Mouse (Mus musculus) neural tube, embryonic 11.5 days (tissue): ENCODE measurements around the gene Ttc27. TPM values are rescaled to one million over a fixed set of nuclear protein-coding genes. Genes with fewer than 3 reads are reported as not detected.

Experiments used
- ATAC-seq: fragments of 200-750 bp; cut with Nextera tagmentation; 2 replicates; pipeline ENCODE4 v1.8.0; 2017; ENCODE audit warnings: moderate number of reproducible peaks, mild to moderate bottlenecking, moderate TSS enrichment, moderate library complexity; ENCODE audit not compliant: insufficient read depth, low FRiP score, low TSS enrichment
- DNase-seq: peaks from one replicate; pipeline ENCODE4 v3.0.0-alpha.2; 2015; ENCODE audit warnings: low spot score
- H3K27ac ChIP-seq: fragments of 300-500 bp; sonication (generic); 2 replicates; pipeline ENCODE4 v1.5.1; 2014; ENCODE audit warnings: low read depth, mild to moderate bottlenecking, low read length
- H3K27me3 ChIP-seq: fragments of 300-500 bp; sonication (generic); 2 replicates; pipeline ENCODE4 v1.6.1; 2014; ENCODE audit warnings: mild to moderate bottlenecking, low read length, mixed read lengths; ENCODE audit not compliant: control insufficient read depth, insufficient read depth
- H3K36me3 ChIP-seq: fragments of 300-500 bp; sonication (generic); 2 replicates; pipeline ENCODE4 v1.6.1; 2014; ENCODE audit warnings: mild to moderate bottlenecking, low read length, moderate library complexity, mixed read lengths; ENCODE audit not compliant: control insufficient read depth, insufficient read depth
- H3K4me1 ChIP-seq: fragments of 300-500 bp; sonication (generic); 2 replicates; pipeline ENCODE4 v1.6.1; 2014; ENCODE audit warnings: low read length, mixed read lengths; ENCODE audit not compliant: control insufficient read depth, insufficient read depth
- H3K4me2 ChIP-seq: fragments of 300-500 bp; sonication (generic); 2 replicates; pipeline ENCODE4 v1.6.1; 2014; ENCODE audit warnings: low read depth, mild to moderate bottlenecking, moderate library complexity
- H3K4me3 ChIP-seq: fragments of 300-500 bp; sonication (generic); 2 replicates; pipeline ENCODE4 v1.5.1; 2014; ENCODE audit warnings: low read depth, low read length
- H3K9ac ChIP-seq: fragments of 300-500 bp; sonication (generic); 2 replicates; pipeline ENCODE4 v1.6.1; 2014; ENCODE audit warnings: mild to moderate bottlenecking, low read length
- H3K9me3 ChIP-seq: fragments of 300-500 bp; sonication (generic); 2 replicates; pipeline ENCODE4 v1.6.1; 2016; ENCODE audit warnings: low read length; ENCODE audit not compliant: control insufficient read depth
- WGBS: fragments of 180-500 bp; shearing (Covaris S2); extraction: QIAGEN DNeasy Blood & Tissue Kit; methylation state at CpG from one replicate; pipeline ENCODE4 v1.1.7; 2014; 5-methylcytosine and 5-hydroxymethylcytosine counted together
- polyA plus RNA-seq: library from polyadenylated mRNA; unstranded; fragments of >200 nt; fragmentation: Nextera tagmentation; extraction: Ambion mirVana; gene quantifications from 2 replicates; pipeline ENCODE4 v1.2.1, GENCODE M21; 2014

Gene Ttc27
- polyA plus RNA-seq, 1 experiment from 2014 or later = 29.3 TPM

DNA sequence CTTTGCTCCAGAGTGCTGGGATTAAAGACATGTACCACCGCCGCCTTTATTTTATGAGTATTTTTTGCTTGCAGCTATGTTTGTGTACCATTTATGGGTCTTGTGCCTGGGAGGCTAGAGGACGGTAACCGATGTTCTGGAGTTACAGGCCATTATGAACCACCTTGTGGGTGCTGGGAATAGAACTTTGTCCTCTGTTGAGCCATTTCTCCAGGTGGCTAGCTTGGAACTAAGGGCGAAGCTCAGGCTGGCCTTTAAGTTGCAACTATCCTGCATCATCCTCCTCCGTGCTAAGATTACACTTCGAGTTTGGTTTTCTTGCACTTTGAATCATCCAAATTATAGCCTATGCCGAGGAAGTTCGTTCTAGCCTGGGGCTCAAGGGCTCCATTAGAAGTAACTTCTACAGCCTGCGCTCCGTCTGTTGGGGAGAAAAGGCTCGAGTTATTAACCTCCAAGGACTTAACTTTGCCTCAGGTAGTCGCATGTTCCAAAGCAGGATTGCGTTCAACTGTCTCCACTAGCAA is 378 bp upstream of the Ttc27 start:
- Histone ChIP-seq H3K36me3 (no peaks in the 10 kb centered on the region), H3K4me3 (peak overlapping the region; percentile 90), H3K9me3 (no peaks in the 10 kb centered on the region), H3K4me2 (peak overlapping the region; percentile 69), H3K27me3 (no peaks in the 10 kb centered on the region), H3K9ac (peak overlapping the region; percentile 45), H3K27ac (no peak overlapping the region), H3K4me1 (peaks cover 7% of the 10 kb centered on the region; the same call in 1 of the 2 replicates)
- ATAC-seq = 0 out of 2 replicates have a peak, but pooled peaks have one; percentile 22
- WGBS = 10% methylated on average over 14 of the region's 14 CpGs
- no peak for DNase-seq

- ATAC-seq (no peak), DNase-seq (no peak)
- no peak overlapping the region for H3K4me2 ChIP-seq
- no peak overlapping the region for H3K9ac ChIP-seq
- H3K27ac ChIP-seq = no peak overlapping the region
- H3K4me1 ChIP-seq = no peaks in the 10 kb centered on the region
- H3K4me3 ChIP-seq = no peak overlapping the region
- H3K27me3 ChIP-seq = no peaks in the 10 kb centered on the region
- H3K9me3 ChIP-seq = no peaks in the 10 kb centered on the region
- no peaks in the 10 kb centered on the region for H3K36me3 ChIP-seq
Observed at GRCm38 (mm10) chr17:74732872-74733271, 15.3 kb downstream of the Ttc27 start.

DNA sequence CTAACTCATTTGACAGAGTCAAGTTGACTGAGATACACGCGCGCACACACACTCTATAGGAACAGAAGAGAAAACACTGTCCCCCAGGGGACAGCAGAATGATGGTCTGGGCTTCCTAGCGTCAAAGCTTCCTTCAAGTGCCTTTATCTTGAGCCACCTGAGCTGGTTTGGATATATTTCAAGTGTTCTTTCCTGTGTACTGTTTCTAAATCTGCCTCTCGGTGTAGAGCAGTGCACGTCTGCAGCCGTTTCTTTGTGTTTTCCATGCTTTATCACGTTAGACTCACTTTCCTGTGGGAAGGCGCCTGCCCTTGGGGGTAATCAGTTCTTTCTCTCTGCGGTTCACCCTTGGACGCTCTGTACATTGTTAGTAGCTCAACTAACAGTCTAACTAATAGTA is 17.9 kb downstream of the Ttc27 start:
- H3K9me3 ChIP-seq = no peaks in the 10 kb centered on the region
- ATAC-seq (no peak), DNase-seq (no peak)
- no peak overlapping the region for H3K4me2 ChIP-seq
- no peak overlapping the region for H3K27ac ChIP-seq
- H3K9ac ChIP-seq = no peak overlapping the region
- H3K36me3 ChIP-seq = 0 out of 2 replicates have a peak, but pooled peaks cover 2% of the 10 kb centered on the region
- no peak overlapping the region for H3K4me3 ChIP-seq
- H3K27me3 ChIP-seq = no peaks in the 10 kb centered on the region
- no peaks in the 10 kb centered on the region for H3K4me1 ChIP-seq
- WGBS = 91% methylated on average over 11 of the region's 11 CpGs

DNA sequence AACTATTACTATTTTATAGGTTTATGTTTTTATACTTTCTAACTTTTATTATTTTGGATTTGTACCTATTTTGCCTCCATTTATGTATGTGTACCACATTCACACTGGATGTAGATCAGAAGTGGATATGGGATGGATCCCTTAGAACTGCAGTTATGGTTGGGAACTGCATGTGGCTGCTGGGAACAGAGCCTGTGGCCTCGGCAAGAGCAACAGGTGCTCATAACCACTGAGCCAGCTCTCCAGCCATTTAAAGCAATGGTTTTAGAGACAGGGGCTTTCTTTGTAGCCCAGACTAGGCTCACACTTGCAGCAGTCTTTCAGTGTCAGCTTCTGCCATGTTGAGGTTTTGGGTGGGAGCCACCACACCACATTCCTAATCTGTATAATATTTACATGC is 32.1 kb downstream of the Ttc27 start:
- Histone ChIP-seq H3K27ac (no peak overlapping the region), H3K27me3 (no peaks in the 10 kb centered on the region), H3K4me3 (no peak overlapping the region), H3K9ac (no peak overlapping the region), H3K36me3 (no peaks in the 10 kb centered on the region), H3K4me1 (no peaks in the 10 kb centered on the region), H3K4me2 (no peak overlapping the region), H3K9me3 (no peaks in the 10 kb centered on the region)
- 70% methylated on average over 1 of the region's 1 CpGs for WGBS
- no peak for ATAC-seq
- no peak for DNase-seq

DNA sequence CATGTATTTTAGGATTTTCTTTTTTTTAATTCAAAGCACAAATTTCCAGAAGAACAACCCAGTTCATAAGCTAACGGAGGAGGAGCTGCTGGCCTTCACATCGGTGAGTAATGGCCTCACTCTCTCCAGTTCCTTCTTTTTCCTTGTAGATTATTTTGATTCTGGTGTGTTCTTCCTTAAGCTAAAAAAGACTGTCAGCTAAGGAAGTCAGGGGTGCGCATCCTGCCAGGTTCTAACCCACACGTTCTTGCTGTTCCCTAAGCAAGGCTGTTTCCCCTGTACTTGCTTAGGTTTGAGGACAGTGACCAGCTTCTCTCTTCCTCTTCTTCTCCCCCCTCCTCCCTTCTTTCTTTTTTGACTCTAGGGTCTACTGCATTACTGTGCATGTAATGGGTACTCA is 33.5 kb downstream of the Ttc27 start:
- 92% methylated on average over 4 of the region's 4 CpGs for WGBS
- Histone ChIP-seq H3K9ac (no peak overlapping the region), H3K27ac (no peak overlapping the region), H3K27me3 (no peaks in the 10 kb centered on the region), H3K9me3 (no peaks in the 10 kb centered on the region), H3K4me3 (no peak overlapping the region), H3K4me1 (no peaks in the 10 kb centered on the region), H3K4me2 (no peak overlapping the region), H3K36me3 (no peaks in the 10 kb centered on the region)
- DNase-seq (no peak), ATAC-seq (no peak)

DNA sequence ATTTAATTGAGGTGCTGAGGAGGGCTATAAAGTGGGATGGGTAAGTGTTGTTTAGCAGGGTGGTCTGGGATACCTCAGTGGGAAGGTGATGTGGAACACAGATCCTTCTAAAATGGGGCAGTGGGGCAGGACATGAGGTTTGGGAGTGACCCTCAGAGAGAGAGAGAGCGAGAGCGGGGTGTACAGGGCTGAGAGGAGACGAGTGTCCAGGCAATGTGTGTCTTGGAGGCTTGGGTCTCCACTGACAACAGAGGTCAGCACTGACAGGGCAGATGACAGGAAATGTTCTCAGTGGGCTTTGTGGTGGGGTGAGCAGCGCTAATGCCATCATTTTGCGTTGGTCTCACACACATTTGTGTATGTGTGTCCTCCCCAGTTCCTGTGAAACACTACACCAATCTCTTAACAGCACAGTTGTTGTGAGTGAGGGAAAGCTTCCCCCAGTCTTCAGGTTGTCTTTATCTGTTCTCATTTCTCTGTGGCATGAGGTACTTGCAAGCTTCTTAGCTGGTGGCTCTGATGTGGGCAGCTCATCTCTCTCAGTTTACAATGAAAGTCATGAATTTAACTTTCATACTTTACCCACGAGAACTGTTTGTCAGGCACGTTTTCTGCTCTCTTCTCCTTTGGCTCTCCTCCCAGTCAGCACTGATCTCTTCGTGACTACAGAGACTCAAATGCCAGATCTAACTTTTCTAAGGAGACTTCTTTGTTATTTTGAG is 35.5 kb downstream of the Ttc27 start:
- H3K36me3 ChIP-seq = no peaks in the 10 kb centered on the region
- no peak overlapping the region for H3K9ac ChIP-seq
- no peak for DNase-seq
- no peaks in the 10 kb centered on the region for H3K4me1 ChIP-seq
- no peak overlapping the region for H3K27ac ChIP-seq
- ATAC-seq = no peak
- no peak overlapping the region for H3K4me2 ChIP-seq
- H3K4me3 ChIP-seq = no peak overlapping the region
- no peaks in the 10 kb centered on the region for H3K9me3 ChIP-seq
- no peaks in the 10 kb centered on the region for H3K27me3 ChIP-seq
- whole genome bisulfite sequencing = 81% methylated on average over 8 of the region's 8 CpGs

GRCm38 (mm10) chr17:74753628-74754104 is 36.1 kb downstream of the Ttc27 start:
- Histone ChIP-seq H3K9ac (no peak overlapping the region), H3K9me3 (no peaks in the 10 kb centered on the region), H3K27ac (no peak overlapping the region), H3K4me1 (no peaks in the 10 kb centered on the region), H3K27me3 (no peaks in the 10 kb centered on the region), H3K4me2 (no peak overlapping the region), H3K36me3 (no peaks in the 10 kb centered on the region), H3K4me3 (no peak overlapping the region)
- DNase-seq (no peak), ATAC-seq (no peak)
- WGBS = 71% methylated on average over 5 of the region's 5 CpGs

DNA sequence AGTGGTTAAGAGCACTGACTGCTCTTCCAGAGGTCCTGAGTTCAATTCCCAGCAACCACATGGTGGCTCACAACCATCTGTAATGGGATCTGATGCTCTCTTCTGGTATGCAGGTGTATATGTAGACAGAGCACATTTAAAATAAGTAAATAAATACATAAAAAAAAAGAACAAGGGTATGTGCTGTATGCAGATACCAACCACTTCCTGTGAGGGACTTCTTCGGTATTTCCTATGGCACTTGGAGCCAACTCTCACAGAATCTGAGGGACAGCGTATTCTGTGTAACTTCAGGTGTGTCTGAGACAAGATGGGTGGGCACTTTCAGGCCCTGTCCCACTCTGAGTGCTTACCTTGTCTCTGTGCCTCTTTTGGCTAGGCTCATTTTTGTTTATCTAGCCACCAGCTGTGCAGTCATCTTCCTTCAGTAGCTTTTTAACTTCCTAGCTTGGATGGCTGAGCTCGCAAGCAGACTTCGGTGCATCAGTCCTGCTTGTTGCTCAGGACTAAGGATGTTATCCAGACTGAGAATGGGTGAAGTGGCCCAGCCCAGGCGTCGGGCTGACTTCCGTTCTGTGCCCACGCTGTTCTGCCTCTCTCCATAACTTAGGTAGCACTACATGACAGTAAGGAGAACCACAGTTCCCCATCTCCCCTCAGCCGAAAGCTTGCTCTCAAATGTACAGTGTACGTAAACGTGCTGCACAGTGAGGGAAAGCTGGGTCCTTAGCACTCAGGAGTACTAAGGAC is 37.0 kb downstream of the Ttc27 start:
- no peak for DNase-seq
- 93% methylated on average over 11 of the region's 11 CpGs for WGBS
- ATAC-seq = no peak

More for the DNA sequence above, 37.0 kb downstream of the Ttc27 start:
- no peaks in the 10 kb centered on the region for H3K4me1 ChIP-seq
- no peaks in the 10 kb centered on the region for H3K36me3 ChIP-seq
- no peaks in the 10 kb centered on the region for H3K9me3 ChIP-seq
- H3K27ac ChIP-seq = no peak overlapping the region
- H3K4me3 ChIP-seq = no peak overlapping the region
- H3K4me2 ChIP-seq = no peak overlapping the region
- no peaks in the 10 kb centered on the region for H3K27me3 ChIP-seq
- H3K9ac ChIP-seq = no peak overlapping the region
